Mouse (Mus musculus) lung, embryonic 16.5 days (tissue): ENCODE measurements around the gene Mrtfb. TPM values are rescaled to one million over a fixed set of nuclear protein-coding genes. Genes with fewer than 3 reads are reported as not detected.

ENCODE experiments used
- ATAC-seq: fragments of 200-750 bp; cut with Nextera tagmentation; 2 replicates; pipeline ENCODE4 v1.8.0; 2017; ENCODE audit warnings: low read depth, mild to moderate bottlenecking, moderate library complexity
- H3K27ac ChIP-seq: fragments of 300-500 bp; sonication (generic); 2 replicates; pipeline ENCODE4 v1.5.1; 2014; ENCODE audit warnings: mild to moderate bottlenecking, control low read depth, low read length
- H3K27me3 ChIP-seq: fragments of 300-500 bp; sonication (generic); 2 replicates; pipeline ENCODE4 v1.6.1; 2014; ENCODE audit warnings: low read depth, low read length, mixed read lengths; ENCODE audit not compliant: control insufficient read depth, insufficient read depth
- H3K36me3 ChIP-seq: fragments of 300-500 bp; sonication (generic); 2 replicates; pipeline ENCODE4 v1.6.1; 2014; ENCODE audit warnings: low read length; ENCODE audit not compliant: control insufficient read depth, insufficient read depth
- H3K4me1 ChIP-seq: fragments of 300-500 bp; sonication (generic); replicated peaks from 2 replicates; pipeline ENCODE4 v1.6.1; 2014; ENCODE audit warnings: low read length, mixed read lengths; ENCODE audit not compliant: control insufficient read depth, insufficient read depth
- H3K4me2 ChIP-seq: fragments of 300-500 bp; sonication (generic); 2 replicates; pipeline ENCODE4 v1.6.1; 2014; ENCODE audit warnings: low read depth, low read length, control low read depth
- H3K4me3 ChIP-seq: fragments of 300-500 bp; sonication (generic); 2 replicates; pipeline ENCODE4 v1.5.1; 2014; ENCODE audit warnings: mild to moderate bottlenecking, low read length, control low read depth
- H3K9ac ChIP-seq: fragments of 300-500 bp; sonication (generic); 2 replicates; pipeline ENCODE4 v1.6.1; 2014; ENCODE audit warnings: low read length, control low read depth
- H3K9me3 ChIP-seq: fragments of 300-500 bp; sonication (generic); 2 replicates; pipeline ENCODE4 v1.6.1; 2016; ENCODE audit warnings: low read length; ENCODE audit not compliant: control insufficient read depth
- WGBS: fragments of 180-500 bp; shearing (Covaris S2); extraction: QIAGEN DNeasy Blood & Tissue Kit; methylation state at CpG from one replicate; pipeline ENCODE4 v1.1.7; 2014; 5-methylcytosine and 5-hydroxymethylcytosine counted together
- polyA plus RNA-seq: library from polyadenylated mRNA; unstranded; fragments of >200 nt; fragmentation: Nextera tagmentation; extraction: Ambion mirVana; gene quantifications from 2 replicates; pipeline ENCODE4 v1.2.1, GENCODE M21; 2015

Mrtfb gene
- polyA plus RNA-seq, 1 experiment from 2014 or later, result 24.3 TPM

GRCm38 (mm10) chr16:13353927-13354326 is 97.6 kb downstream of the Mrtfb start:
- no peaks in the 10 kb centered on the region for H3K9me3 ChIP-seq
- no peak overlapping the region for H3K4me3 ChIP-seq
- H3K4me1 ChIP-seq, result peaks cover 23% of the 10 kb centered on the region
- H3K4me2 ChIP-seq, result no peak overlapping the region
- no peak overlapping the region for H3K9ac ChIP-seq
- H3K36me3 ChIP-seq, result no peaks in the 10 kb centered on the region
- no peak overlapping the region for H3K27ac ChIP-seq
- WGBS, result 44% methylated on average over 4 of the region's 4 CpGs
- ATAC-seq, result no peak
- H3K27me3 ChIP-seq, result no peaks in the 10 kb centered on the region

- H3K27ac ChIP-seq, result no peak overlapping the region
- WGBS, result 51% methylated on average over 5 of the region's 5 CpGs
- H3K4me2 ChIP-seq, result no peak overlapping the region
- no peak overlapping the region for H3K4me3 ChIP-seq
- H3K4me1 ChIP-seq, result peaks cover 23% of the 10 kb centered on the region
- H3K9me3 ChIP-seq, result no peaks in the 10 kb centered on the region
- no peak overlapping the region for H3K9ac ChIP-seq
- H3K27me3 ChIP-seq, result no peaks in the 10 kb centered on the region
- no peak for ATAC-seq
- no peaks in the 10 kb centered on the region for H3K36me3 ChIP-seq
Measured at GRCm38 (mm10) chr16:13354431-13354830, 98.2 kb downstream of the Mrtfb start.

- 7% methylated on average over 15 of the region's 15 CpGs for WGBS
- Histone ChIP-seq H3K9ac (no peak overlapping the region), H3K4me1 (peaks cover 23% of the 10 kb centered on the region), H3K36me3 (no peaks in the 10 kb centered on the region), H3K9me3 (no peaks in the 10 kb centered on the region), H3K4me2 (peak overlapping the region; percentile 45), H3K4me3 (peak overlapping the region; percentile 1), H3K27me3 (no peaks in the 10 kb centered on the region), H3K27ac (peak overlapping the region; percentile 15)
- ATAC-seq, result peak; percentile 83
Measured at GRCm38 (mm10) chr16:13357806-13358679, 101.8 kb downstream of the Mrtfb start.

GRCm38 (mm10) chr16:13358741-13359140 is 102.5 kb downstream of the Mrtfb start:
- peak overlapping the region; percentile 1 for H3K4me3 ChIP-seq

GRCm38 (mm10) chr16:13359405-13359858 is 103.2 kb downstream of the Mrtfb start:
- Histone ChIP-seq H3K4me1 (peaks cover 18% of the 10 kb centered on the region), H3K9ac (no peak overlapping the region)
- 30% methylated on average over 9 of the region's 9 CpGs for WGBS

More at GRCm38 (mm10) chr16:13358741-13359140, 102.5 kb downstream of the Mrtfb start:
- no peak for ATAC-seq
- H3K4me2 ChIP-seq, result peak overlapping the region; percentile 45
- H3K4me1 ChIP-seq, result peaks cover 23% of the 10 kb centered on the region
- no peaks in the 10 kb centered on the region for H3K27me3 ChIP-seq
- H3K27ac ChIP-seq, result peak overlapping the region; percentile 15
- no peaks in the 10 kb centered on the region for H3K9me3 ChIP-seq
- H3K36me3 ChIP-seq, result no peaks in the 10 kb centered on the region
- no peak overlapping the region for H3K9ac ChIP-seq

GRCm38 (mm10) chr16:13360208-13360607 is 103.9 kb downstream of the Mrtfb start:
- H3K4me2 ChIP-seq, result no peak overlapping the region
- H3K36me3 ChIP-seq, result no peaks in the 10 kb centered on the region
- H3K4me1 ChIP-seq, result peaks cover 17% of the 10 kb centered on the region
- H3K9me3 ChIP-seq, result no peaks in the 10 kb centered on the region
- no peak overlapping the region for H3K27ac ChIP-seq
- ATAC-seq, result no peak
- no peak overlapping the region for H3K9ac ChIP-seq
- H3K27me3 ChIP-seq, result no peaks in the 10 kb centered on the region
- no peak overlapping the region for H3K4me3 ChIP-seq

More at GRCm38 (mm10) chr16:13359405-13359858, 103.2 kb downstream of the Mrtfb start:
- Histone ChIP-seq H3K4me3 (0 out of 2 replicates have a peak overlapping the region, but pooled peaks have one; percentile 5), H3K27me3 (no peaks in the 10 kb centered on the region), H3K36me3 (no peaks in the 10 kb centered on the region), H3K27ac (peak overlapping the region; percentile 43), H3K9me3 (no peaks in the 10 kb centered on the region), H3K4me2 (peak overlapping the region; percentile 4; the same call in 1 of the 2 replicates)
- ATAC-seq, result peak; percentile 74

- no peak overlapping the region for H3K4me3 ChIP-seq
- H3K4me1 ChIP-seq, result peaks cover 17% of the 10 kb centered on the region
- no peak overlapping the region for H3K9ac ChIP-seq
- WGBS, result 75% methylated on average over 5 of the region's 5 CpGs
- H3K27me3 ChIP-seq, result no peaks in the 10 kb centered on the region
- H3K27ac ChIP-seq, result no peak overlapping the region
- no peaks in the 10 kb centered on the region for H3K36me3 ChIP-seq
- no peak for ATAC-seq
- no peaks in the 10 kb centered on the region for H3K9me3 ChIP-seq
- H3K4me2 ChIP-seq, result no peak overlapping the region
Measured at GRCm38 (mm10) chr16:13360835-13361234, 104.6 kb downstream of the Mrtfb start.

- Histone ChIP-seq H3K4me3 (no peak overlapping the region), H3K36me3 (no peaks in the 10 kb centered on the region), H3K9me3 (no peaks in the 10 kb centered on the region), H3K4me1 (peaks cover 19% of the 10 kb centered on the region), H3K27me3 (no peaks in the 10 kb centered on the region), H3K27ac (no peak overlapping the region), H3K4me2 (no peak overlapping the region), H3K9ac (no peak overlapping the region)
- ATAC-seq, result no peak
- 61% methylated on average over 5 of the region's 5 CpGs for WGBS
Measured at GRCm38 (mm10) chr16:13363141-13363540, 106.9 kb downstream of the Mrtfb start.

- ATAC-seq, result no peak
- WGBS, result 45% methylated on average over 3 of the region's 3 CpGs
- Histone ChIP-seq H3K4me3 (no peak overlapping the region), H3K9me3 (no peaks in the 10 kb centered on the region), H3K27me3 (no peaks in the 10 kb centered on the region), H3K9ac (no peak overlapping the region), H3K4me2 (no peak overlapping the region), H3K4me1 (peaks cover 11% of the 10 kb centered on the region), H3K27ac (no peak overlapping the region), H3K36me3 (no peaks in the 10 kb centered on the region)
Measured at GRCm38 (mm10) chr16:13364145-13364544, 107.9 kb downstream of the Mrtfb start.
